12 mouse cellular contexts compared by ENCODE assay signal in the genomic region with DNA sequence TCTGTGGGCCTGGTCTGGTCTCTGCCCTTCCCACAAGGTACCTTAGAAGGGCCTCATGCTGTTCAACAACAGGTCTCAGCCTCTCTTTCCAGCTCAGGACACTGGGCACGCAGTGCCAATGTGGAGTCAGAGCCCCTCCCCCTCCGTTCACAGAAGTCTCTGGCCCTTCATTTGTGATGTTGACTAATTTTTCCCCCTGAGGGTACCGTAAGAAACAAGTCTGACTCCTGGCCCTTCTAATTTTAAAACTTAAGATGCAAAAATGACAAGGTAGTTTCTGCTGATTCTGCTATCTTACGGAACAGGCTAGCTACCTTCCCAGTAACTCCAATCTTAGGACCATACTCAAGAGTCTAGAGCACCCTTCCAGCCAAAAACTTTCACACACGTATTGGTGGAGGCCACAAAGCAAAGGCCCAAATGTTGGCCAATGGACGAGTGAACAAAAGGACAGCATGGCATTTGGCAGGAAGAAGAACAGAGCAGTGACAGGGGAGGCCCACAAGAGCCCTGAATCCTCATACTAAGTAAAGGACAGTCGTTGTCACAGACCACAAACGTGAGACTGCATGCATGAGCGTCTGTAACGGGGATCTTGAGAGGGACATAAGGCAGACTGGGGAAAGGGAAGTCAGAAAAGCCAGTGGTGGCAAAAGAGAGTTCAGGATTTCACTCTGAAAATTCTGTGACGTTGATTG.
A peak's percentile ranks its signal among the peaks of the same experiment; 100 is the strongest.
DNase-seq lines count a peak whose midpoint lies in the region; ATAC-seq lines count a peak whose summit lies in the region.
"Had no signal": no experiment of that assay in that cellular context is flagged by ENCODE, and none has a peak within 500 bp of the region (broad histone marks: within the 10 kb centered on the region; RNA-seq: fewer than 3 reads in every experiment).

No protein-coding gene starts in this region.

- ATAC-seq in heart, embryonic 14.5 days (ENCODE audit: insufficient number of reproducible peaks, insufficient read depth, low FRiP score, low read depth) = no peak
- no peak for ATAC-seq in midbrain, embryonic 13.5 days
- ATAC-seq in midbrain, embryonic 14.5 days (ENCODE audit: low FRiP score, low TSS enrichment) = no peak
- ATAC-seq in granulocyte monocyte progenitor cell, adult 5-6 weeks (replicated peaks; ENCODE audit: poor library complexity, severe bottlenecking) = peak; percentile 61
- ATAC-seq in monocyte, adult 5-6 weeks (replicated peaks; ENCODE audit: insufficient number of reproducible peaks, low FRiP score, low TSS enrichment, poor library complexity, severe bottlenecking) = 0 out of 2 replicates have a peak, but pooled peaks have one; percentile 10

- no peaks in the 10 kb centered on the region for H3K9me3 ChIP-seq in heart, embryonic 14.5 days (ENCODE audit: control insufficient read depth, low read length)
- H3K9me3 ChIP-seq in midbrain, embryonic 13.5 days = no peaks in the 10 kb centered on the region
- no peaks in the 10 kb centered on the region for H3K9me3 ChIP-seq in midbrain, embryonic 14.5 days (ENCODE audit: control insufficient read depth, low read length)

- WGBS in heart, embryonic 14.5 days = 61% methylated on average over 11 of the region's 11 CpGs
- WGBS in midbrain, embryonic 13.5 days = 71% methylated on average over 11 of the region's 11 CpGs
- 66% methylated on average over 11 of the region's 11 CpGs for WGBS in midbrain, embryonic 14.5 days

- no peak for DNase-seq in heart, adult 18-20 months
- no peak for DNase-seq in midbrain, embryonic 14.5 days
- no peak for DNase-seq in left cerebral cortex, postnatal 25 days (ENCODE audit: low spot score in 2 of 2)
- DNase-seq in right cerebral cortex, adult 2 months (ENCODE audit: low spot score in 2 of 2) = no peak
- DNase-seq: adrenal gland, postnatal 10 days; cerebellum, postnatal 14 days; layer of hippocampus, postnatal 36 days; lung, adult 18-20 months had no signal

- no peaks in the 10 kb centered on the region for H3K27me3 ChIP-seq in heart, embryonic 14.5 days (ENCODE audit: control insufficient read depth, insufficient read depth, low read length)
- H3K27me3 ChIP-seq in midbrain, embryonic 13.5 days = no peaks in the 10 kb centered on the region
- H3K27me3 ChIP-seq in midbrain, embryonic 14.5 days (ENCODE audit: control insufficient read depth, insufficient read depth, low read length) = no peaks in the 10 kb centered on the region

- H3K4me2 ChIP-seq in heart, embryonic 14.5 days (ENCODE audit: low read length) = no peak overlapping the region
- H3K4me2 ChIP-seq in midbrain, embryonic 13.5 days (replicated peaks) = no peak overlapping the region
- H3K4me2 ChIP-seq in midbrain, embryonic 14.5 days (ENCODE audit: low read length) = no peak overlapping the region

- H3K4me3 ChIP-seq in heart, embryonic 14.5 days (ENCODE audit: control insufficient read depth in 1 of 2, insufficient read depth in 1 of 2, low read depth in 1 of 2, low read length in 2 of 2) = no peak overlapping the region
- no peak overlapping the region for H3K4me3 ChIP-seq in midbrain, embryonic 13.5 days (replicated peaks)
- H3K4me3 ChIP-seq in midbrain, embryonic 14.5 days (replicated peaks; ENCODE audit: low read depth, low read length) = no peak overlapping the region

- no peak overlapping the region for H3K9ac ChIP-seq in heart, embryonic 14.5 days (ENCODE audit: low read length)
- no peak overlapping the region for H3K9ac ChIP-seq in midbrain, embryonic 13.5 days (replicated peaks)
- H3K9ac ChIP-seq in midbrain, embryonic 14.5 days (replicated peaks; ENCODE audit: low read length) = no peak overlapping the region

- 0 out of 4 replicates have a peak overlapping the region, but pooled peaks have one; percentile 6 to 25 for H3K27ac ChIP-seq in heart, embryonic 14.5 days (replicated peaks in 1 of 2; ENCODE audit: control insufficient read depth in 1 of 2, insufficient read depth in 1 of 2, low read depth in 2 of 2, low read length in 2 of 2)
- peak overlapping the region; percentile 60 for H3K27ac ChIP-seq in midbrain, embryonic 13.5 days
- H3K27ac ChIP-seq in midbrain, embryonic 14.5 days (replicated peaks; ENCODE audit: low read depth, low read length) = no peak overlapping the region

- intact Hi-C loops in left cerebral cortex, postnatal 25 days (cut with DNase I) = no loop called here

- peaks cover 37 to 68% of the 10 kb centered on the region in 2 experiments for H3K4me1 ChIP-seq in heart, embryonic 14.5 days (ENCODE audit: control insufficient read depth in 2 of 2, insufficient read depth in 2 of 2, low read length in 2 of 2)
- H3K4me1 ChIP-seq in midbrain, embryonic 13.5 days (replicated peaks) = peaks cover 66% of the 10 kb centered on the region
- peaks cover 40% of the 10 kb centered on the region for H3K4me1 ChIP-seq in midbrain, embryonic 14.5 days (ENCODE audit: control insufficient read depth, insufficient read depth, low read length)

- H3K36me3 ChIP-seq in heart, embryonic 14.5 days (ENCODE audit: control insufficient read depth, insufficient read depth, low read length) = peaks cover 11% of the 10 kb centered on the region
- peaks cover 17% of the 10 kb centered on the region for H3K36me3 ChIP-seq in midbrain, embryonic 13.5 days
- H3K36me3 ChIP-seq in midbrain, embryonic 14.5 days (ENCODE audit: control insufficient read depth, insufficient read depth, low read length) = peaks cover 8% of the 10 kb centered on the region; the same call in 1 of the 2 replicates

Comparison
In these comparisons a context has a peak if more than half of its experiments do, and no peak if none do; other contexts are left out.
1. ATAC-seq: peak in granulocyte monocyte progenitor cell, adult 5-6 weeks (single experiment) and monocyte, adult 5-6 weeks (single experiment); none in heart, embryonic 14.5 days (single experiment), midbrain, embryonic 13.5 days (single experiment) and midbrain, embryonic 14.5 days (single experiment).